Mouse (Mus musculus) urinary bladder, postnatal 36 days (tissue): ENCODE data around the gene Pbxip1.

Source experiments
- DNase-seq, 2 experiments: peaks; one replicate each; pipeline ENCODE4 v3.0.0; 2022; ENCODE audit warnings: low spot score in 2 of 2, mixed read lengths in 1 of 2

Pbxip1 gene

DNA sequence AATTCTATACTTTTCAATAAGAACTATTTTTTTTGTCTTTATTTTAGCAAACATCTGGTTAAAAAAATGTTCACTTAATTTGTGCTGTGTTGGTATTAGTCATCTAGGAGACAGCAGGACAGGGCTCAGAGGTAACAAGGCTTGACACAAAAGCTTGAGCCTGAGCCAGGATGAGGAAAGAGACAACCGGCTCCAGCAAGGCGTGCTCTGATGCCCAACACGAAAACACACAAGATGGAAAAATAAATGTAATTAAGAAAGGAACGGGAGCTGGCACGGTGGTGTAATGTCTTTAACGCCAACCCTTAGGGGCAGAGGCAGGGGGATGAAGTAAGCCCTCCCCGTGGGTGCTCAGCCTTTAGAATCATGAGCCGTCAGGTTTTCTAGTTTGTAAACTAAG, 49.6 kb downstream of the Pbxip1 start:
- no peak for DNase-seq

DNA sequence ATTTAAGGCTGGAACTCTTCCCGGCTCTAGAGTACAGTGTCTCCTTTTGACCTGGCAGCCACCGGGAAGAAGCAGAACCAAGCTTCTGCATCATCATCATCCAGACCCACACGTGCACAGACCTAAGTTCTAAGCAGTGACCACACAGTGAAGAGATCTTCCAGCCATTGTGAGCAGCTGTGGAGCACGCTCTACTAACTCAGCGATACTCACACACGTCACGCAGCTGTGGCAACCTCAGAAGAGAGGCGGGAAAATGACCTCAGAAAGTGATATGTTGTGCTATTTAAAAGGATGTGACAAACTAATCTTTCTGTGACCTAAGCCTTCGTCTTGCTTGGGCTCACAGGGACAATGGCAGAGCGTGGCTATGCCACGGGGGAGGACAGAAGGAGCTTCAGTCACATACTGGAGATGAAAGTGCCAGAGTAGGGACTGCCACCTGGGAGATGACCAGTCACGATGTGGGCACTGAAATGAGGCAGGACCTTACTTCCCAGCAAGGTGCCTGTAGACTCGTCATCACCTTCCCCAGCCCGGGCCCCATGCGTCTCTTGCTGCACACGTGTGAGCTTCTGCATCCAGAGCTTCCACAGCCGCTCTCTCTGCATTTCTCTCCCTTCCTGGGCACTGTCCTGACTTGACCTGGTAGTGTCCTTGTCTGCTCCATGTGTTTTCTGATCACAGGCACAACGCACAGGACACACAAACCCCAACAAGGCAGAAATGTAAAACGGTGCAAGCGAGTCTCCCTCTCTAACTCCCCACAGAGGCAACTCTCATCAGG, 50.6 kb downstream of the Pbxip1 start:
- DNase-seq, result no peak

DNA sequence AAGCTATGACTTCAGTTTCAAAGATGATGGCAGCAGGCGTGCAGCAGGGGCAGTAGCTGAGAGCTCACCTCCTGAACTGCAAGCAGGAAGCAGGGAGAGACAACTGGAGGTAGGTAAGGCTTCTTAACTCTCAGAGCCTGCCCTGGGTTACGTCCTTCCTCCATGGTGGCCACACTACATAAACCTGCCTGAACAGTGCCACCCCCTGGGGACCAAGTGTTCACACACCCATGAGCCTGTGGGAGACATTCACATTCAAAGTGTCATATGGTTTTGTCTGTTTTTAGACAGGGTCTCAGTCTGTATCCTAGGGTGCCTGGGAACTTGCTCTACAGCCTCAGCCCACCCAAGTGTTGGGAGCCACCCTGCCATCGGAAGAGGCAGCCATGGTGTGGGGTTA, 54.3 kb downstream of the Pbxip1 start:
- no peak for DNase-seq

DNA sequence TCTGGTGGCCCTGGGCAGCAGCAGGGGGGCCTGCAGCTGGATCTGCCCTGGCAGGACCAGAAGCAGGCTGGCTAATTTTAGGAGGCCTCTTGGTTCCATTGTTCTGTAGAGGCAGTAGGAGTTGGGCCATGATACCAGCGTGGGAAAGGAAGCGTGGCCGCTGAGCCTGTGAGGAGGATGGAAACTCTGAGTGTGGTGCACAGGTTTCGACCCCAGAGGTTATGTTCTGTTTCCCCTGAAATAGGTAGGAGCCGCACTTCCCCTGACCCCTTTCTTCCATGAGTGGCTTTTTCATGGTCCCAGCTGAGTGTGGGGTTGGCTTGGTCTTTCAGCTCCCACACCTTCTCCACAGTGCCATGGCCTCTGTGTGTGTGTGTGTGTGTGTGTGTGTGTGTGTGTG, 55.1 kb downstream of the Pbxip1 start:
- DNase-seq, result no peak

DNA sequence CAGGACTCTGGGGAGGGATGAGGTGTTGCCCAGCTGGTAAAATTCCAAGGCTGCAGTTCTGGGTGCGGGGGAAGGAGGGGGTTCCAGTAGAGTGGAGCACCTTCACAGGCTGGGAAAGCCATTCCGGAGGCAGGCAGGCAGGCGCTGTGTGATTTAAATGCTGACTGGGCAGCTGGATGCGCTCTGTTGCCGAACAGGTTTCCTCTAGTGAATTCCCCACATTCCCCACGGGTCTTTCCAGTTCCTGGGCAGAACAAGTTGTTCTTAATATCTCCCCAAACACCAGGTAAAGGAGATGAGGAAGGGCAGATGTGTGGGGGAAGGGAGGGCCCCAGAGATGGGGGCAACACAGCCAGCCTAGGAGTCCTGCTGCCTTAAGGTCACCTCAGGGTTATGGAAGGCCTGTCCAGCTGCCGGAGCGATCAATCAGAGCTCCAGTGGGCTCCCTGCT, 56.2 kb downstream of the Pbxip1 start:
- DNase-seq, result no peak

DNA sequence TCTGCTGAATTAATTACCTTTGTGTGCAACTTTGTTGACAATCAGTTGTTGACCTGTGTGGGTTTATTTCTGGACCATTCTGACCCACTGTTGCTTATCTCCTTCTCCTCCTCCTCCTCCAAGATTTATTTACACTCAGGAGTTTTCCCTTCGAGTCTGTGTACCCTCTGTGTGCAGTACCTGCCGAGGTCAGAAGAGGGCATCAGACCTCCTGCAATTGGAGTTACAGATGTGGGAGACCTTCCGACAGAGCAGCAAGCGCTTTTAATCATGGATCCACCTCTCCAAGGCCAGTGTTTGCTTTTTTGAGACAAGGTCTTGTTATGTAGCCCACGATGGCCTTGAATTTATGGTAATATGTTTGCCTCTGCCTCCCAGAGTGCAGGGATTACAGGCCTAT, 58.1 kb downstream of the Pbxip1 start:
- DNase-seq, result no peak

DNA sequence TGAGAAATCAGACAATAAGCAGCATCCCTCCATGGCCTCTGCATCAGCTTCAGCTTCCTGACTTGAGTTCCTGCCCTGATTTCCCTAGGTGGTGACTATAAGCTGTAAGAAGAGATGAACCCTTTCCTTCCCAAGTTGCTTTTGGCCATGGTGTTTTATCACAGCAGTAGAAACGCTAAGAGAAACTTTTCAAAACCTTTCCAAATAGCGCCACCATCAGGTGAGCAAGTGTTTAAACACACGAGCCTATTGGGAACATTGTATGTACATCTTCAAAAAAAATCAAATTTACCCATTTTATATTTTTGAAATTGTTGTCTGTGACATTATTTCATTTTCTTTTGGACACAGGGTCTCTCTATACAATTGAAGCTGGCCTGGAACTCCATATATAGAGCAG, 59.9 kb downstream of the Pbxip1 start:
- no peak for DNase-seq

DNA sequence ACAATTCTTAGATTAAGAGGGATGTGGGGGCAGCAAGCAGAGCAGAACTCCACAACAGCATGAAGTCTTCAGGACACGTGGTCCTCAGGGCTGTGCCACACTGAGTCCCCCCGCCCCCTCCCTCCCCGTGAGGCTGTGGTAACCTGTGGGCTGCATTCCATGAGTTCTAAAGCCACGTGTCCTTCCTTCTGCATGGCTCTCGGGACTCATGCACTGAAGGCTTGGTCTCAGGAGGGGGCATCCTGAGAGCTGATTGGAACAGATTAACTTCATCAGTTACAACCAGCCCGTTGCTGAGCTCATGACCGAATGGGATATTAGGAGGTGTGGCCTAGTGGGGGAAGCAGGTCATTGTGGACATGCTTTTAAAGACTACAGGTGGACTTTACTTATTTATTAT, 63.2 kb downstream of the Pbxip1 start:
- no peak for DNase-seq
